Mouse (Mus musculus): ENCODE measurements around the gene Htr2a.

- TF ChIP-seq POLR2A (IDR thresholded peaks at IDR 0.05; ENCODE audit: borderline replicate concordance, extremely low read depth, low read depth, low read length): no peak
- TF ChIP-seq CTCF (IDR thresholded peaks at IDR 0.05; ENCODE audit: insufficient read depth, low read length): peak; percentile 92
Observed at GRCm38 (mm10) chr14:74643296-74643695, 2.7 kb downstream of the Htr2a start.

Measured in lung, adult 2 months (tissue).